Mouse (Mus musculus) limb, embryonic 13.5 days (tissue): ENCODE results near the gene Zfp277. TPM values are rescaled to one million over a fixed set of nuclear protein-coding genes. Genes with fewer than 3 reads are reported as not detected.

Source experiments
- ATAC-seq: fragments of 200-750 bp; cut with Nextera tagmentation; 2 replicates; pipeline ENCODE4 v1.8.0; 2017; ENCODE audit warnings: low read depth, moderate number of reproducible peaks, moderate TSS enrichment; ENCODE audit not compliant: low FRiP score
- H3K27ac ChIP-seq: fragments of 300-500 bp; sonication (generic); 2 replicates; pipeline ENCODE4 v1.5.1; 2015; ENCODE audit warnings: inconsistent platforms, mild to moderate bottlenecking, moderate library complexity
- H3K27me3 ChIP-seq: fragments of 300-500 bp; sonication (generic); 2 replicates; pipeline ENCODE4 v1.6.1; 2015; ENCODE audit warnings: mild to moderate bottlenecking, inconsistent platforms
- H3K36me3 ChIP-seq: fragments of 300-500 bp; sonication (generic); 2 replicates; pipeline ENCODE4 v1.6.1; 2015; ENCODE audit warnings: inconsistent platforms, mild to moderate bottlenecking, moderate library complexity
- H3K4me1 ChIP-seq: fragments of 300-500 bp; sonication (generic); 2 replicates; pipeline ENCODE4 v1.6.1; 2015; ENCODE audit warnings: inconsistent platforms
- H3K4me2 ChIP-seq: fragments of 300-500 bp; sonication (generic); replicated peaks from 2 replicates; pipeline ENCODE4 v1.6.1; 2015; ENCODE audit warnings: inconsistent platforms, mild to moderate bottlenecking, moderate library complexity
- H3K4me3 ChIP-seq: fragments of 300-500 bp; sonication (generic); 2 replicates; pipeline ENCODE4 v1.5.1; 2015; ENCODE audit warnings: moderate library complexity, mild to moderate bottlenecking, inconsistent platforms
- H3K9ac ChIP-seq: fragments of 300-500 bp; sonication (generic); 2 replicates; pipeline ENCODE4 v1.6.1; 2015; ENCODE audit warnings: mild to moderate bottlenecking, inconsistent platforms
- H3K9me3 ChIP-seq: fragments of 300-500 bp; sonication (generic); 2 replicates; pipeline ENCODE4 v1.6.1; 2016; ENCODE audit warnings: inconsistent platforms
- WGBS: fragments of 180-500 bp; shearing (Covaris S2); methylation state at CpG from one replicate; pipeline ENCODE4 v1.1.7; 2015; 5-methylcytosine and 5-hydroxymethylcytosine counted together
- polyA plus RNA-seq: library from polyadenylated mRNA; unstranded; fragments of >200 nt; fragmentation: Nextera tagmentation; extraction: Ambion mirVana; gene quantifications from 2 replicates; pipeline ENCODE4 v1.2.1, GENCODE M21; 2015

The Zfp277 gene
- polyA plus RNA-seq: 36.4 and 37.6 TPM in 2 replicates

GRCm38 (mm10) chr12:40445648-40446449, at the start of gene Zfp277, which contains the start of gene Dock4:
Zfp277 (minus strand) TSS chr12:40445902.
Dock4 (plus strand) TSS chr12:40445952.
- H3K9ac ChIP-seq: peak within 1 kb of the TSS; percentile 85
- H3K27ac ChIP-seq: peak within 1 kb of the TSS; percentile 88
- H3K4me2 ChIP-seq: peak within 1 kb of the TSS; percentile 87

GRCm38 (mm10) chr12:40486047-40486837, 40.5 kb upstream of the Zfp277 start:
- no peak for ATAC-seq
- Histone ChIP-seq H3K9ac (no peak overlapping the region), H3K4me3 (no peak overlapping the region), H3K27ac (no peak overlapping the region), H3K4me2 (no peak overlapping the region), H3K4me1 (peaks cover 22% of the 10 kb centered on the region), H3K36me3 (no peaks in the 10 kb centered on the region), H3K27me3 (0 out of 2 replicates have a peak, but pooled peaks cover 3% of the 10 kb centered on the region), H3K9me3 (no peaks in the 10 kb centered on the region)
- 70% methylated on average over 12 of the region's 12 CpGs for WGBS

More at GRCm38 (mm10) chr12:40445648-40446449, at the start of gene Zfp277, which contains the start of gene Dock4:
- peak; percentile 98 for ATAC-seq
- under 1% methylated on average over 79 of the region's 80 CpGs for WGBS
- Histone ChIP-seq H3K4me3 (peak within 1 kb of the TSS; percentile 83), H3K9me3 (no peaks in the 10 kb centered on the region), H3K27me3 (no peaks in the 10 kb centered on the region), H3K36me3 (no peaks in the 10 kb centered on the region), H3K4me1 (peaks cover 35% of the 10 kb centered on the region)

- WGBS: 79% methylated on average over 1 of the region's 1 CpGs
- Histone ChIP-seq H3K4me3 (no peak overlapping the region), H3K27ac (no peak overlapping the region), H3K9ac (no peak overlapping the region), H3K4me2 (no peak overlapping the region), H3K4me1 (peaks cover 14% of the 10 kb centered on the region), H3K9me3 (no peaks in the 10 kb centered on the region), H3K27me3 (0 out of 2 replicates have a peak, but pooled peaks cover 3% of the 10 kb centered on the region), H3K36me3 (no peaks in the 10 kb centered on the region)
- ATAC-seq: no peak
These were observed 39.5 kb upstream of the Zfp277 start for GRCm38 (mm10) chr12:40485210-40485609.

GRCm38 (mm10) chr12:40484224-40484623, 38.5 kb upstream of the Zfp277 start:
- Histone ChIP-seq H3K9me3 (no peaks in the 10 kb centered on the region), H3K36me3 (no peaks in the 10 kb centered on the region), H3K4me1 (peaks cover 14% of the 10 kb centered on the region), H3K4me2 (no peak overlapping the region), H3K27ac (no peak overlapping the region), H3K9ac (no peak overlapping the region), H3K4me3 (no peak overlapping the region), H3K27me3 (peaks cover 6% of the 10 kb centered on the region; the same call in 1 of the 2 replicates)
- WGBS: 31% methylated on average over 3 of the region's 3 CpGs
- no peak for ATAC-seq

- whole genome bisulfite sequencing: 33% methylated on average over 8 of the region's 8 CpGs
- H3K4me3 ChIP-seq: no peak overlapping the region
- H3K36me3 ChIP-seq: no peaks in the 10 kb centered on the region
- ATAC-seq: peak; percentile 58
- H3K9me3 ChIP-seq: no peaks in the 10 kb centered on the region
- H3K4me1 ChIP-seq: peaks cover 26% of the 10 kb centered on the region
- peaks cover 12% of the 10 kb centered on the region for H3K27me3 ChIP-seq
- H3K4me2 ChIP-seq: 0 out of 2 replicates have a peak overlapping the region, but pooled peaks have one; percentile 7
- H3K27ac ChIP-seq: no peak overlapping the region
- no peak overlapping the region for H3K9ac ChIP-seq
These were observed 32.1 kb upstream of the Zfp277 start for GRCm38 (mm10) chr12:40477621-40478452.

GRCm38 (mm10) chr12:40473709-40474108, 28.0 kb upstream of the Zfp277 start:
- H3K4me2 ChIP-seq: no peak overlapping the region
- H3K27me3 ChIP-seq: peaks cover 6% of the 10 kb centered on the region; the same call in 1 of the 2 replicates
- no peak overlapping the region for H3K27ac ChIP-seq
- no peak overlapping the region for H3K4me3 ChIP-seq
- 19% methylated on average over 2 of the region's 2 CpGs for WGBS
- H3K4me1 ChIP-seq: peaks cover 45% of the 10 kb centered on the region
- H3K36me3 ChIP-seq: no peaks in the 10 kb centered on the region
- H3K9me3 ChIP-seq: no peaks in the 10 kb centered on the region
- no peak overlapping the region for H3K9ac ChIP-seq
- no peak for ATAC-seq

- no peak for ATAC-seq
- peaks cover 35% of the 10 kb centered on the region for H3K4me1 ChIP-seq
- peaks cover 6% of the 10 kb centered on the region; the same call in 1 of the 2 replicates for H3K27me3 ChIP-seq
- H3K27ac ChIP-seq: peak overlapping the region; percentile 10; the same call in 1 of the 2 replicates
- WGBS: 22% methylated on average over 11 of the region's 11 CpGs
- H3K9me3 ChIP-seq: no peaks in the 10 kb centered on the region
- peak overlapping the region; percentile 60 for H3K4me2 ChIP-seq
- H3K4me3 ChIP-seq: peak overlapping the region; percentile 29
- no peaks in the 10 kb centered on the region for H3K36me3 ChIP-seq
- H3K9ac ChIP-seq: no peak overlapping the region
These were observed 26.1 kb upstream of the Zfp277 start for GRCm38 (mm10) chr12:40471649-40472399.

- Histone ChIP-seq H3K4me3 (no peak overlapping the region), H3K4me2 (no peak overlapping the region), H3K27ac (no peak overlapping the region), H3K9me3 (no peaks in the 10 kb centered on the region), H3K36me3 (no peaks in the 10 kb centered on the region), H3K27me3 (peaks cover 6% of the 10 kb centered on the region; the same call in 1 of the 2 replicates), H3K4me1 (peaks cover 44% of the 10 kb centered on the region), H3K9ac (no peak overlapping the region)
- 83% methylated on average over 5 of the region's 5 CpGs for WGBS
- no peak for ATAC-seq
These were observed 23.3 kb upstream of the Zfp277 start for GRCm38 (mm10) chr12:40469009-40469408.

GRCm38 (mm10) chr12:40468235-40468634, 22.5 kb upstream of the Zfp277 start:
- 76% methylated on average over 4 of the region's 4 CpGs for WGBS
- H3K27ac ChIP-seq: no peak overlapping the region
- no peaks in the 10 kb centered on the region for H3K9me3 ChIP-seq
- peaks cover 41% of the 10 kb centered on the region for H3K4me1 ChIP-seq
- no peaks in the 10 kb centered on the region for H3K36me3 ChIP-seq
- ATAC-seq: no peak
- H3K27me3 ChIP-seq: peaks cover 2% of the 10 kb centered on the region; the same call in 1 of the 2 replicates
- no peak overlapping the region for H3K4me3 ChIP-seq
- H3K9ac ChIP-seq: no peak overlapping the region
- H3K4me2 ChIP-seq: no peak overlapping the region

GRCm38 (mm10) chr12:40464282-40464681, 18.6 kb upstream of the Zfp277 start:
- Histone ChIP-seq H3K9ac (no peak overlapping the region), H3K4me1 (peaks cover 32% of the 10 kb centered on the region), H3K27me3 (no peaks in the 10 kb centered on the region), H3K4me2 (no peak overlapping the region), H3K4me3 (no peak overlapping the region), H3K36me3 (no peaks in the 10 kb centered on the region), H3K9me3 (no peaks in the 10 kb centered on the region), H3K27ac (no peak overlapping the region)
- no peak for ATAC-seq
- WGBS: 37% methylated on average over 6 of the region's 6 CpGs

GRCm38 (mm10) chr12:40463828-40464227, 18.1 kb upstream of the Zfp277 start:
- no peak overlapping the region for H3K9ac ChIP-seq
- H3K4me2 ChIP-seq: no peak overlapping the region
- H3K36me3 ChIP-seq: no peaks in the 10 kb centered on the region
- WGBS: 70% methylated on average over 2 of the region's 2 CpGs
- peaks cover 32% of the 10 kb centered on the region for H3K4me1 ChIP-seq
- no peaks in the 10 kb centered on the region for H3K9me3 ChIP-seq
- no peak for ATAC-seq
- no peaks in the 10 kb centered on the region for H3K27me3 ChIP-seq
- H3K27ac ChIP-seq: no peak overlapping the region
- H3K4me3 ChIP-seq: no peak overlapping the region
